Mouse (Mus musculus) layer of hippocampus, postnatal 10 days (tissue): Measurements from ENCODE around the gene Slc35g2. TPM values are rescaled to one million over a fixed set of nuclear protein-coding genes. Genes with fewer than 3 reads are reported as not detected.

Source experiments
- DNase-seq, 2 experiments: peaks; one replicate each; pipeline ENCODE4 v3.0.0; 2021; ENCODE audit warnings: low spot score in 2 of 2
- total RNA-seq, 2 experiments: library from RNA; stranded (reverse); gene quantifications; 2 replicates each; pipeline ENCODE4 v1.2.3; 2021

The Slc35g2 gene
- total RNA-seq, 2 experiments from 2014 or later: 11.4 to 12.0 TPM

GRCm38 (mm10) chr9:100560251-100560890, 10.5 kb downstream of the Slc35g2 start:
- no peak for DNase-seq

- DNase-seq: no peak
Measured at GRCm38 (mm10) chr9:100558991-100559390, 11.9 kb downstream of the Slc35g2 start.

GRCm38 (mm10) chr9:100558023-100558573, 12.8 kb downstream of the Slc35g2 start:
- DNase-seq: no peak

GRCm38 (mm10) chr9:100555686-100556085, 15.2 kb downstream of the Slc35g2 start:
- DNase-seq: no peak

- peak in 1 of 2 experiments; percentile 16 for DNase-seq
Measured at GRCm38 (mm10) chr9:100548313-100548712, 22.6 kb downstream of the Slc35g2 start.

GRCm38 (mm10) chr9:100546594-100546910, 24.3 kb downstream of the Slc35g2 start:
- DNase-seq: no peak

GRCm38 (mm10) chr9:100545715-100546593, 24.9 kb downstream of the Slc35g2 start, which contains the start of gene Nck1:
Nck1 (minus strand) TSS chr9:100546134.
- DNase-seq: peak; percentile 99

GRCm38 (mm10) chr9:100544948-100545714, 25.8 kb downstream of the Slc35g2 start:
- DNase-seq: no peak

GRCm38 (mm10) chr9:100535618-100536262, 35.1 kb downstream of the Slc35g2 start:
- no peak for DNase-seq

GRCm38 (mm10) chr9:100534686-100535085, 36.2 kb downstream of the Slc35g2 start:
- no peak for DNase-seq

GRCm38 (mm10) chr9:100532847-100533505, 37.9 kb downstream of the Slc35g2 start:
- no peak for DNase-seq

- DNase-seq: no peak
Measured at GRCm38 (mm10) chr9:100531296-100531695, 39.6 kb downstream of the Slc35g2 start.

GRCm38 (mm10) chr9:100525225-100525624, 45.7 kb downstream of the Slc35g2 start:
- DNase-seq: no peak

- no peak for DNase-seq
Measured at GRCm38 (mm10) chr9:100522029-100522428, 48.9 kb downstream of the Slc35g2 start.

GRCm38 (mm10) chr9:100520586-100520985, 50.3 kb downstream of the Slc35g2 start:
- DNase-seq: peak; percentile 26 to 50

- DNase-seq: no peak
Measured at GRCm38 (mm10) chr9:100520012-100520411, 50.9 kb downstream of the Slc35g2 start.

- no peak for DNase-seq
Measured at GRCm38 (mm10) chr9:100507581-100507980, 63.3 kb downstream of the Slc35g2 start.

GRCm38 (mm10) chr9:100506652-100507051, 64.2 kb downstream of the Slc35g2 start:
- DNase-seq: no peak

- DNase-seq: no peak
Measured at GRCm38 (mm10) chr9:100505498-100505897, 65.4 kb downstream of the Slc35g2 start.
